Mouse (Mus musculus): ENCODE results near the gene Syt2. TPM values are rescaled to one million over a fixed set of nuclear protein-coding genes. Genes with fewer than 3 reads are reported as not detected.

Gene Syt2
- polyA plus RNA-seq (2014; fragmentation: Illumina TruSeq; extraction: RNeasy Lipid Tissue Mini Kit (QIAGEN cat#74804); ENCODE audit: low read depth, low replicate concordance), result 4.9 TPM

GRCm38 (mm10) chr1:134646261-134646962 is at the start of gene Syt2:
Gene Syt2 (plus strand): TSS chr1:134646677.

Other genes with a start within 250 kb of the Syt2 start
- 34.4 TPM for gene Cyb5r1, start 241.1 kb upstream of the Syt2 start, polyA plus RNA-seq (2014; fragmentation: Illumina TruSeq; extraction: RNeasy Lipid Tissue Mini Kit (QIAGEN cat#74804); ENCODE audit: low read depth, low replicate concordance)
- gene Adipor1, start 231.3 kb upstream of the Syt2 start, polyA plus RNA-seq (2014; fragmentation: Illumina TruSeq; extraction: RNeasy Lipid Tissue Mini Kit (QIAGEN cat#74804); ENCODE audit: low read depth, low replicate concordance), result 99.6 TPM
- gene Klhl12, start 191.1 kb upstream of the Syt2 start, polyA plus RNA-seq (2014; fragmentation: Illumina TruSeq; extraction: RNeasy Lipid Tissue Mini Kit (QIAGEN cat#74804); ENCODE audit: low read depth, low replicate concordance), result 24.2 TPM
- 17.9 TPM for gene Rabif, start 152.0 kb upstream of the Syt2 start, polyA plus RNA-seq (2014; fragmentation: Illumina TruSeq; extraction: RNeasy Lipid Tissue Mini Kit (QIAGEN cat#74804); ENCODE audit: low read depth, low replicate concordance)
- gene Mgat4e, start 97.0 kb upstream of the Syt2 start, polyA plus RNA-seq (2014; fragmentation: Illumina TruSeq; extraction: RNeasy Lipid Tissue Mini Kit (QIAGEN cat#74804); ENCODE audit: low read depth, low replicate concordance), result 0.53 TPM
- 21.8 TPM for gene Kdm5b, start 86.5 kb upstream of the Syt2 start, polyA plus RNA-seq (2014; fragmentation: Illumina TruSeq; extraction: RNeasy Lipid Tissue Mini Kit (QIAGEN cat#74804); ENCODE audit: low read depth, low replicate concordance)